Mouse (Mus musculus): ENCODE data around the gene Nhej1. TPM values are rescaled to one million over a fixed set of nuclear protein-coding genes. Genes with fewer than 3 reads are reported as not detected.

Gene Nhej1
- total RNA-seq (2023) = 1 to 10 TPM; 4.0 to 5.6 TPM

DNA sequence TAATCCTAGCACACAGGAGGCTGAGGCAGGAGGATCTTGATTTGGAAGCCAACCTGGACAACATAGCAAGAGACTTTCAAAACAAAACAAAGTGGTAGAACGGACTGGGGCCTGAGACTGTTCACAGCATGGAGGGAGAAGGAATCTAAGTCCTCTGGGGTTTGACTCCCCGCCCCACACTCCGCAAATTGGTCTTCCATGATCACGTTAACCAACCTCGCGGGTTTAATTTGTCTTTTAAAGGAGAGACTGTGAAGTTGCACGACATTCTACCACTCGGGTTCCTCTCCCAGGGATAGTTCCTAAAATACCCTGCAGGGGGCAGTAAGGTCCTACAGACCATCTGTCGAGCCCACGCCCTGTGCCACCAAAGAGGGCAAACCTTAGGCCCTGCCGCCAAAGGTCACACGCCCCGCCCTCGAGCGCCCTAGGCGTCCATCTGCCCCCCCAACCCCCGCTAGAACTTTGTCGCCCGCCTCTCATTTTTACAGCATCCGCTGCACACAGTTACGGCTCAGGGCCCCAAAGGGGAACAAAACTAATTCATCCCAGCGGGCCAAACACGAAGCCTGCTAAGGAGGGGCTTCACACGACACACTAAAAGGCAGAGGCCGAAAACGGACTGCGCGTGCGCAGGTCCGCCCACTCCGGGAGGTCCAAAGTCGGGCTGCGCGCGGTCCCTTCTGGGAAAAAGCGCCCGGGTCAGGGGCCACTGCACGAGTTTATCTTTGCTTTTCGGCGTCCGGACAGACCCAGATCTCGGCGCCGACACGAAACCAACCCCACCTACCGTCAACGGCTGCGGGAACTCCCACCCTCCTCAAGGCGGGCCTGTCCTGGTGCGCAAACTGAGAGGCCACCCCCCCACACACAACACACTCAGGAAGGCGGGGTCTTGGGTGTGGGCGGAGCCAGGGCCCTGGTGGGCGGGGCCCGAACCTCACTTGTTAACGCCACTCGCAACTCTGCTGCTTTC, at the start of gene Nhej1:
Nhej1 (minus strand) TSS at position 855 of the 976 bp plus-strand sequence.

DNA sequence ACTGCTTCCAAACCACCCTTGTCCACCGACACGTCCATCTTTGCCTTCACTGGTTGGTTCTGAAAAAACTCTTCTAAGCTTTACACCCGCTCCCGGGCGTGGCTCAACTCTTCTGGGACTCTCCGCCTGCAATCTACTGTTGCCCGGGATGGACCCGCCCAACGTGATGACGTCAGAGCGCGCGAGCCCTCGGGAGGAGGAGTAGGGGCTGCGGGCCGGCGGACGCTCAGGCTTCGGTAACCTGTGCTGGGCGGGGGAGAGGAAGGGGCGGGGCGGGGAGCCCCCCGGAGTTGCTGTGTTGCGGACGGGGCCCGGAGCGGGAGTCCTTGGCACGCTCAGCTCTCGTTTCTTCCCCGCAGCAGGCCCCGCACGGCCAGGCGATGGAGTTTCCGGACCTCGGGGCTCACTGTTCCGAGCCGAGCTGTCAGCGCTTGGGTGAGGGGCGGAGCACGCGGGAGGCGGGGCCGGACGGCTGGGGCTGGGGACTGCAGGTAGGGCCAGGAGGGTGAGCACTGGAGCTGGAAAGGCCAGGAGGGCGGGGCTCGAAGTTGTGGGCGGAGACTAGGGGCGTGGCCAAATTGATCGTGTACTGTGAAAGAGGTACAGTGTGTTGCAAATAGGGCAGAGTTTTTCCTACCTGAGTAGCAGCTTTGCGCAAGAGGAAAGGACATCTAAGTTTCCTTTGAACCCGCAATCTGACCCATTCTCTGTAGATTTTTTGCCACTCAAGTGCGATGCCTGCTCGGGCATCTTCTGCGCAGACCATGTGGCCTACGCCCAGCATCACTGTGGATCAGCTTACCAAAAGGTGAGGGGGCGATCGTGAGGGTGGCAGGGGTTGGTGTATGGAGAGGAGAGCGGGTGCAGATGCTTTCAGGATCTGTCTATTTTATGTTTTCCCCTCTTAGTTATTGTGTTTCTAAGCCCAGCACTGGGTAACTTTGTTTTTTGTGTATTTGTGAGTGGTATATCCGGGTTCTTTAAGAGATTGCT, 43.8 kb upstream of the Nhej1 start, which contains the start of gene Zfand2b:
Zfand2b (plus strand) TSS at position 175 of the 993 bp plus-strand sequence.

DNA sequence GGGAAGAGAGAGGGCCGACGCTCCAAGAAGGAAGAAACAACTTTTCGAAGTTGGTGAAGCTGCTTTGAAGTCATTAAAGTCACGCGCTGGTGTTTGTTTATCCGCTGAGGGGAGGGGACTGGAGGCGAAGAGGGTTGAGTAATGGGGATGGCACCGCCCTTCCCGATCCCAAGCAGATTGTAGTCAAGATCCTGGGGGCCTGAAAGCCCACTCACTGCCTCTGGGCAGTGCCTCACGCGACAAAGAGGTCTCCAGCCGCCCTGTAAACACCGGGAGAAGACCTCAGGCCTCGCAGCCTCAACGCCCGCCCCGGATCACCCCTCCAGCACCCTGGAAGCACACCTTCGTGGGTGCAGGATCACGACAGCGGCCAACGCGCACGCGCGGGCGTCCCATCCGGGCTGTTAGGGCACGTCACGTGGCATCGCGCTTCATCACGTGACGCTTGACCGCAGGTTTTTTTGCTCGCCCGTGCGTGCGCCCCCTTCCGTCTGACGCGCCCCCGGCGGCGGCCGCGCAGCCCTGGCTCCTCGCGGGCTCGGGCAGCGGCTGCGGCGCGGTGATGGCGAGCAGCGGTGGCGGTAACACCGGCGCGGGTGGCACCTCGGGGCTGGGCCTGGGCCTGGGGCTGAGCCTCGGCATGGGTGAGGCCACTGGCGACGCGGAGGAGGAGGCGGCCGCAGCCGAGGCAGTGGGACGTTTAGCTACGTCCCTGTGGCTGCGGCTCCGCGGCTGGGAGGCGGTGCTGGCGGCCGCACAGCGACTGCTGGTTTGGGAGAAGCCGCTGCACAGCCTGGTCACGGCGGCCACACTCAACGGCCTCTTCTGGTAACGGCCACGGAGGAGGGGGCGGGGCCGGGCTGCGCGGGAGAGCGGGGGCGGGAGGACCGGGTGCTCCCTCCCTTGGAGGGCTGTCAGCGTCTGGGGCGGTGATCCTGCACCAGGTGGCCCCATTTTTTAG, 17.6 kb upstream of the Nhej1 start, which contains the start of the genes Cnppd1 and Retreg2:
Cnppd1 (minus strand) TSS at position 411 of the 961 bp plus-strand sequence.
Retreg2 (plus strand) TSS at position 478 of the 961 bp plus-strand sequence.

DNA sequence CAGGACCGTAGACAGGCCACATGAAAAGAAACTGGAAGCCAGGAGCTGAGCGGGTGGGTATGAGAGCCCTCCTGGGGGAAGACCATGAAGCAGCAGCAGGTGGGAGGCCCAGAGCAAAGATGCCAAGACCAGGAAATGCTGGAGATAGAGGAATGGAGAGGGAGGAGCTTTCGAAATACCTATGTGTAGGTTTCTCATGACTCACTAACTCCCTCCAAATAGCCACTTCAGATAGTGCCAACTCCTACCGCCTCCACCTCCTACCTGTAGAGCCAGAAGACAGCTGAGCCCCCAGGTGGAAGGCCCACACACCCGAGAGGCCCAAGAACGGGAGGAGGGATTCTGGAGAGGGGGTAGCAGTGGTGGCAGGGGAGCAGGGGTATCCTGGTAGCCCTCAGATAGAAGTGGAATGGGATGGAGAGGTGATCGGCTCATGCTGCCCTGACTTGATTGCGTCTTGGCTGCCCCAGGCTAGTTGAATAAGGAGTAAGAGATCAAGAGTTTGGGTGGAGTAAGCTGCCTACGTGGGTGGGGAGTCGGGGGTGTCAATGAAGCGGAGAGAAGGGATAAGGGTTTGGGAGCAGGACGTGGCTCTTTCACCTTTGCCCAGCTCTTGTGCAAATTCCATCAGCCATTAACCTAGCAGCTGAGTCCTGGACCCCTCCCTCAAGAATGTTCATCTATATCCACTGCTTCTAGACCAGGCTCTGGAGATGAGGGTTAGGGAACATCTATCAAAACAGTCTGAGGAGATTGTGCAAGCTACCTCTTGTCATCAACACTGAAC, 8.6 kb upstream of the Nhej1 start, which contains the start of gene Slc23a3:
Slc23a3 (minus strand) TSS at position 470 of the 787 bp plus-strand sequence.

DNA sequence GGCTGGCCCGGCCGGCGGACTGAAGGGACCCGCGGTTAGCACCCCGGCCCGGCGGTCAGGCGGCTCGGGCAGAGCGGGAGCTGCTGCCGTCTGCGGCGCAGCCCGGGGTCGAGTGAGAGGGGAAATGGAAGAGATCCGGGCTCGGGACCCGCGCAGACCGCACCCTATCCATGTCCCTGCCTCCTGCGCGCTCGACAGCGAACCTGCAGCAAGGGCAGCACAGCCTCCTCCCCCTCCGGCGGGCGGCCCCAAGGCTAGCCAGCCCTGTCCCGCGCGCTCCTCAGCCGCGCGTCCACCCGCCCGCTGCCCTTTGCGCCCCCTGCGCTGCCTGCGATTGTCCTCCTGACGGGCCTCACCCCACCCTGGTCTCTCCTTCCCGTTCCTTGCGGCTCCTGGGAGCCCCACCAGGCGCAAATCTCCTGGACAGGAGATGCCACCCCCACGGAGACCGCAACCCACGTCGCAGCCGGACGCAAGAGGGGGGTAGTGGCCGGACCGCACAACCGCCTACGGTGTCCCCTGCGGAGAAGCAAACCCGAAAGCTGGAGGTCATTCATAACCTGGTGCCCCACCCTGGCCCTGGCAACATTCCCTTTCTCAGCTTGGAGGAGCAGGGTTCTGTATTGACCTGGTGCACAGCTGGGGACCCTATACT, 173.3 kb downstream of the Nhej1 start, which contains the start of gene Ihh:
Ihh (minus strand) TSS at position 117 of the 655 bp plus-strand sequence.

DNA sequence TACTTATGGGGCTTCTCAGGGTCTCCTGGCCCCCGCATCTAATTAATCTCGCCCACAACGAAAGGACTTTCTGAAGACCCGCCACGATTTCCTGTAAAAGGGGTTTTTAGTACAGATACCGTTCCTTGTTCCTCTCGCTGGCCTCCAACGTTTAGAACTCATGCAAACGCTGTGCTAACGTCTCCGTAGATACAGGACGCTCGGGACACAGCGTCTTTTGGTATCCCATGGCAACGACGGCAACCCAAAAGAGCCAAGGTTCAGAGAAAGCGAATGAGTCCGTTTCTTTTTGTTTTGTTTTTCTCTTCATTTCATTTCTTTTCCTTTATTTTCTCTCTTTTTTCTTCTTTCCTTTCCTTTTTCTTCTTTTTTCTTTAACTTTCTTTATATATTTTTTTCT, 189.6 kb downstream of the Nhej1 start, which contains the start of gene Cfap65:
Cfap65 (minus strand) TSS at position 198 of the 400 bp plus-strand sequence.

Other genes starting within 250 kb of the Nhej1 start
- not detected for gene Fev, start 239.8 kb downstream of the Nhej1 start, total RNA-seq (2023)
- gene Cryba2, start 232.1 kb downstream of the Nhej1 start, total RNA-seq (2023) = not detected
- gene Cfap65, start 189.6 kb downstream of the Nhej1 start, total RNA-seq (2023) = not detected
- gene Ihh, start 173.5 kb downstream of the Nhej1 start, total RNA-seq (2023) = under 1 TPM in 1 of 2 experiments, not detected in 1; 0.49 TPM
- 1 to 10 TPM in 1 of 2 experiments, under 1 TPM in 1; 0.89 to 2.5 TPM for gene Slc23a3, start 8.7 kb upstream of the Nhej1 start, total RNA-seq (2023)
- gene Cnppd1, start 17.5 kb upstream of the Nhej1 start, total RNA-seq (2023) = 100 to 1,000 TPM; 106 to 109 TPM
- 10 to 100 TPM; 70.5 to 94.6 TPM for gene Retreg2, start 17.6 kb upstream of the Nhej1 start, total RNA-seq (2023)
- gene Zfand2b, start 43.4 kb upstream of the Nhej1 start, total RNA-seq (2023) = 10 to 100 TPM; 50.4 TPM
- gene Abcb6, start 55.2 kb upstream of the Nhej1 start, total RNA-seq (2023) = 1 to 10 TPM; 3.9 to 5.2 TPM
- gene Ankzf1, start 67.0 kb upstream of the Nhej1 start, total RNA-seq (2023) = 10 to 100 TPM; 34.6 to 40.2 TPM
- 10 to 100 TPM; 35.2 to 35.5 TPM for gene Atg9a, start 67.0 kb upstream of the Nhej1 start, total RNA-seq (2023)
- 10 to 100 TPM; 12.0 to 14.8 TPM for gene Glb1l, start 85.6 kb upstream of the Nhej1 start, total RNA-seq (2023)
- 10 to 100 TPM; 89.6 to 90.5 TPM for gene Stk16, start 85.6 kb upstream of the Nhej1 start, total RNA-seq (2023)
- gene Tuba4a, start 94.7 kb upstream of the Nhej1 start, total RNA-seq (2023) = 100 to 1,000 TPM; 205 to 218 TPM
- not detected for gene A630095N17Rik, start 106.9 kb upstream of the Nhej1 start, total RNA-seq (2023)
- 10 to 100 TPM; 64.1 to 88.9 TPM for gene Dnajb2, start 111.2 kb upstream of the Nhej1 start, total RNA-seq (2023)
- gene Ptprn, start 139.3 kb upstream of the Nhej1 start, total RNA-seq (2023) = not detected
- gene Resp18, start 153.2 kb upstream of the Nhej1 start, total RNA-seq (2023) = not detected
- gene Dnpep, start 192.8 kb upstream of the Nhej1 start, total RNA-seq (2023) = 10 to 100 TPM; 51.6 to 61.7 TPM
- gene Des, start 235.1 kb upstream of the Nhej1 start, total RNA-seq (2023) = not detected